In the genomic region with DNA sequence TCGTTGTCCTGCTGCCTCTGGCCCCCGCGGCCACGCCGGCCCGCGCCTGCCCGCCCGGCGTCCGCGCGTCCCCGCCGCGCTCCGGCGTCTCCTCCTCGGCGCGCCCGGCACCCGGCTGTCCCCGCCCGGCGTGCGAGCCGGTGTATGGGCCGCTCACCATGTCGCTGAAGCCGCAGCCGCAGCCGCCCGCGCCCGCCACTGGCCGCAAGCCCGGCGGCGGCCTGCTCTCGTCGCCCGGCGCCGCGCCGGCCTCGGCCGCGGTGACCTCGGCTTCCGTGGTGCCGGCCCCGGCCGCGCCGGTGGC, we compare ENCODE assay signal across 8 mouse cellular contexts. TPM values are rescaled to one million over a fixed set of nuclear protein-coding genes. Genes with fewer than 3 reads are reported as not detected.
DNase-seq lines count a peak whose midpoint lies in the region; ATAC-seq and TF ChIP-seq lines count a peak whose summit lies in the region.

No protein-coding gene starts in this region.

- peak overlapping the region; percentile 98 for H3K9ac ChIP-seq in forebrain, embryonic 13.5 days
- peak overlapping the region; percentile 83 for H3K9ac ChIP-seq in liver, embryonic 14.5 days (replicated peaks)

- H3K4me2 ChIP-seq in forebrain, embryonic 13.5 days, result peak overlapping the region; percentile 90
- H3K4me2 ChIP-seq in liver, embryonic 14.5 days (ENCODE audit: low read depth), result peak overlapping the region; percentile 83

- peak overlapping the region; percentile 88 for H3ac ChIP-seq in C2C12 (ENCODE audit: control insufficient read depth, insufficient read length, low read depth)

- peak overlapping the region; percentile 71 for H3K4me3 ChIP-seq in C2C12 (ENCODE audit: insufficient read depth, poor library complexity, severe bottlenecking)
- H3K4me3 ChIP-seq in forebrain, embryonic 13.5 days, result peak overlapping the region; percentile 97
- H3K4me3 ChIP-seq in liver, embryonic 14.5 days (ENCODE audit: insufficient read depth in 1 of 2, low read depth in 2 of 2, low read length in 2 of 2), result peak overlapping the region; percentile 62 to 75

- 0% methylated on average over 30 of the region's 57 CpGs for WGBS in forebrain, embryonic 13.5 days
- under 1% methylated on average over 49 of the region's 57 CpGs for WGBS in liver, embryonic 14.5 days (ENCODE audit: insufficient replicate concordance)

- TF ChIP-seq CTCF in C2C12 (IDR thresholded peaks at IDR 0.05; ENCODE audit: control insufficient read depth, insufficient read depth, insufficient read length), result no peak
- TF ChIP-seq CTCF in liver, embryonic 14.5 days (IDR thresholded peaks at IDR 0.05; ENCODE audit: low read depth), result no peak

- peak; percentile 52 for ATAC-seq in forebrain, embryonic 13.5 days
- peak; percentile 70 for ATAC-seq in liver, embryonic 14.5 days (ENCODE audit: insufficient read depth)
- ATAC-seq in granulocyte monocyte progenitor cell, adult 5-6 weeks (replicated peaks; ENCODE audit: poor library complexity, severe bottlenecking), result no peak

- H3K9me3 ChIP-seq in forebrain, embryonic 13.5 days (replicated peaks), result no peaks in the 10 kb centered on the region
- no peaks in the 10 kb centered on the region for H3K9me3 ChIP-seq in liver, embryonic 14.5 days (ENCODE audit: control insufficient read depth, low read length)

- H3K27me3 ChIP-seq in C2C12 (ENCODE audit: control insufficient read depth, insufficient read depth, insufficient read length), result no peaks in the 10 kb centered on the region
- H3K27me3 ChIP-seq in forebrain, embryonic 13.5 days, result no peaks in the 10 kb centered on the region
- no peaks in the 10 kb centered on the region for H3K27me3 ChIP-seq in liver, embryonic 14.5 days (ENCODE audit: control insufficient read depth, insufficient read depth, low read length)

- DNase-seq in cerebellum, adult 9-10 months, result peak; percentile 74
- no peak for DNase-seq in cerebellum, postnatal 36 days
- no peak for DNase-seq in liver, embryonic 14.5 days (ENCODE audit: low read depth in 3 of 3, low spot score in 3 of 3)
- no peak for DNase-seq in adrenal gland, adult (ENCODE audit: inconsistent age in 2 of 2, low spot score in 1 of 2)
- no peak for DNase-seq in adrenal gland, postnatal 14 days

- H3K27ac ChIP-seq in forebrain, embryonic 13.5 days, result peak overlapping the region; percentile 97
- H3K27ac ChIP-seq in liver, embryonic 14.5 days, result peak overlapping the region; percentile 60

- no peak for TF ChIP-seq EP300 in liver, embryonic 14.5 days (IDR thresholded peaks at IDR 0.05; ENCODE audit: low read depth)

- peaks cover 48% of the 10 kb centered on the region for H3K79me3 ChIP-seq in C2C12 (ENCODE audit: low read depth)

- H3K79me2 ChIP-seq in C2C12 (ENCODE audit: control insufficient read depth, insufficient read depth), result peaks cover 50% of the 10 kb centered on the region

- peaks cover 33% of the 10 kb centered on the region for H3K4me1 ChIP-seq in forebrain, embryonic 13.5 days
- H3K4me1 ChIP-seq in liver, embryonic 14.5 days (replicated peaks; ENCODE audit: control insufficient read depth in 2 of 2, insufficient read depth in 2 of 2, low read length in 1 of 2), result peaks cover 5 to 14% of the 10 kb centered on the region in 2 experiments; a peak in 2 of 4 replicates

- peaks cover 2% of the 10 kb centered on the region for H3K36me3 ChIP-seq in C2C12 (ENCODE audit: control insufficient read depth, insufficient read depth)
- no peaks in the 10 kb centered on the region for H3K36me3 ChIP-seq in forebrain, embryonic 13.5 days (ENCODE audit: poor library complexity, severe bottlenecking)
- no peaks in the 10 kb centered on the region for H3K36me3 ChIP-seq in liver, embryonic 14.5 days (replicated peaks; ENCODE audit: control insufficient read depth, insufficient read depth, low read depth)

TF ChIP-seq in C2C12, 6 proteins besides CTCF, POLR2A, EP300 and RAD21:
- TF ChIP-seq MYOG (IDR thresholded peaks at IDR 0.05; ENCODE audit: control insufficient read depth, extremely low read depth, insufficient read length) (no peak), CEBPB (IDR thresholded peaks at IDR 0.05; ENCODE audit: low read depth) (no peak), MAX (IDR thresholded peaks at IDR 0.05) (no peak), MYOD1 (IDR thresholded peaks at IDR 0.05; ENCODE audit: control insufficient read depth, insufficient read length, low read depth) (no peak), FOSL1 (IDR thresholded peaks at IDR 0.05; ENCODE audit: insufficient read depth, low read length, poor library complexity, severe bottlenecking) (no peak), USF1 (IDR thresholded peaks at IDR 0.05; ENCODE audit: low read depth) (no peak)

RNA-seq across cellular contexts. Expression of gene Atxn2, which starts 0.7 kb away (rescaled TPM):
- 69.9 TPM for polyA plus RNA-seq in C2C12 (2012; fragmentation: generic; extraction: Trizol)
- 57.2 and 60.8 TPM in 2 replicates for polyA plus RNA-seq in forebrain, embryonic 13.5 days (2015; fragmentation: Nextera tagmentation; extraction: Ambion mirVana)
- 24.1 and 24.6 TPM in 2 replicates for polyA plus RNA-seq in liver, embryonic 14.5 days (2012; rRNA removed)
- polyA plus RNA-seq in liver, embryonic 14.5 days (2014; fragmentation: Nextera tagmentation; extraction: Ambion mirVana), result 19.3 and 20.5 TPM in 2 replicates
- 170 and 187 TPM in 2 replicates for total RNA-seq in adrenal gland, postnatal 14 days (2021)
- 73.0 and 98.5 TPM in 2 replicates for total RNA-seq in granulocyte monocyte progenitor cell, adult 5-6 weeks (2014; fragmentation: Nextera tagmentation)
- total RNA-seq in granulocyte monocyte progenitor cell, adult 5-6 weeks (2017), result 30.9 and 41.5 TPM in 2 replicates

RNA-seq across cellular contexts. Expression of gene Brap, which starts 51.5 kb away (rescaled TPM):
- polyA plus RNA-seq in C2C12 (2012; fragmentation: generic; extraction: Trizol), result 31.7 TPM
- polyA plus RNA-seq in forebrain, embryonic 13.5 days (2015; fragmentation: Nextera tagmentation; extraction: Ambion mirVana), result 40.9 and 42.7 TPM in 2 replicates
- polyA plus RNA-seq in liver, embryonic 14.5 days (2012; rRNA removed), result 9.7 and 12.5 TPM in 2 replicates
- 22.7 and 22.9 TPM in 2 replicates for polyA plus RNA-seq in liver, embryonic 14.5 days (2014; fragmentation: Nextera tagmentation; extraction: Ambion mirVana)
- total RNA-seq in adrenal gland, postnatal 14 days (2021), result 55.0 and 57.1 TPM in 2 replicates
- total RNA-seq in granulocyte monocyte progenitor cell, adult 5-6 weeks (2014; fragmentation: Nextera tagmentation), result 39.4 and 42.1 TPM in 2 replicates
- 50.6 and 56.0 TPM in 2 replicates for total RNA-seq in granulocyte monocyte progenitor cell, adult 5-6 weeks (2017)

RNA-seq across cellular contexts. Expression of gene Acad10, which starts 51.6 kb away (rescaled TPM):
- polyA plus RNA-seq in C2C12 (2012; fragmentation: generic; extraction: Trizol), result 1.8 TPM
- 0.87 and 1.8 TPM in 2 replicates for polyA plus RNA-seq in forebrain, embryonic 13.5 days (2015; fragmentation: Nextera tagmentation; extraction: Ambion mirVana)
- 1.6 and 1.7 TPM in 2 replicates for polyA plus RNA-seq in liver, embryonic 14.5 days (2012; rRNA removed)
- 2.2 and 2.6 TPM in 2 replicates for polyA plus RNA-seq in liver, embryonic 14.5 days (2014; fragmentation: Nextera tagmentation; extraction: Ambion mirVana)
- 36.5 and 41.1 TPM in 2 replicates for total RNA-seq in adrenal gland, postnatal 14 days (2021)
- 1.7 and 2.7 TPM in 2 replicates for total RNA-seq in granulocyte monocyte progenitor cell, adult 5-6 weeks (2014; fragmentation: Nextera tagmentation)
- total RNA-seq in granulocyte monocyte progenitor cell, adult 5-6 weeks (2017), result 2.1 and 4.5 TPM in 2 replicates
